Mouse (Mus musculus): ENCODE results near the gene Ssb. TPM values are rescaled to one million over a fixed set of nuclear protein-coding genes. Genes with fewer than 3 reads are reported as not detected.
A peak's percentile ranks its signal among the peaks of the same experiment; 100 is the strongest.

The Ssb gene
- total and polyA plus RNA-seq, 2 experiments from 2014 or later, result 51.3 to 285 TPM

DNA sequence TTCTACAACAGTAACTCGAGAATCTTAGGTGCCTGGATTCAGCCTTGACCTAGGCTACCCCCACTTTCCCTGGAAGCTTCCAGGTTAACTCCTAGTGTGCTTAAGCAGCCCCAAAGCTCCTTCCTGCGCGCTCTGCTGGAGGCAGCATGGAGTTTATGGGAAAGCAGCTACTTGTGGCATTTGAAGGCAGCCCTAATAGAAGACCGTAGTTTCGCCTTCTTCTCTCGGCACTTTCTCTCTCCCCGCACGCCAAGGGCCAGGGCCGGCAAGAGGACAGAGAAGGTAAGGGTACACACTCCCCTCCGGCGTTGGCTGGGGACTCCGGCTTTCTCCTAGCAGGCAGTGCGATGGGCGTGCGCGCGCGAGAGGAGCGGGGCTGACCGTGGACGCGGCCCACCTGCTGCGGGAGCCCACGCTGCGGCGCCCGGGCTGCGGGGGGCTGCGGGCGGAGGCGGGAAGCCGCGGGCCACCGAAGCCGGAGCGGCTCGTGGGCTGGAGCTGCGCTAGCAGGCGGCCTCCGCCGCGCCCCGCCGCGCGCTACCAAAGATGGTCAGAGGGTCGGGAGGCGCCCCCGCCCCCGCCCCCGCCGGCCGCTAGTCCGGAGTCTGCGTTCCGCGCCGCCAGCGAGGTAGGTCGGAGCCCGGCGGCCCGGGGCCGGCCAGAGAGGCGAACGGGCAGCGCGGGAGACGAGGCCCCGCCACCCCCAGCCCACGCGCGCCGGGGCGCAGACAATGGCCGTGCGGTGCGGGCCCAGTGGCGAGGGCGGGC, 38.8 kb upstream of the Ssb start:
- peak overlapping the region; percentile 99 for H3K9ac ChIP-seq (replicated peaks; ENCODE audit: low read length, poor library complexity, severe bottlenecking)
- 1% methylated on average over 41 of the region's 80 CpGs for WGBS
- H3K4me2 ChIP-seq (ENCODE audit: low read depth, low read length, poor library complexity, severe bottlenecking), result peak overlapping the region; percentile 61
- no peaks in the 10 kb centered on the region for H3K36me3 ChIP-seq (ENCODE audit: insufficient read depth, low read length)
- no peaks in the 10 kb centered on the region for H3K27me3 ChIP-seq (ENCODE audit: insufficient read depth, low read length)
- H3K4me1 ChIP-seq (ENCODE audit: insufficient read depth, low read length), result peaks cover 18% of the 10 kb centered on the region
- H3K4me3 ChIP-seq (ENCODE audit: low read depth, low read length), result peak overlapping the region; percentile 85
- no peaks in the 10 kb centered on the region for H3K9me3 ChIP-seq (ENCODE audit: low read length)
- H3K27ac ChIP-seq (ENCODE audit: low read depth, low read length), result peak overlapping the region; percentile 99
- peak; percentile 49 for TF ChIP-seq CTCF (IDR thresholded peaks at IDR 0.05)
- DNase-seq (ENCODE audit: low spot score) (peak; percentile 55), ATAC-seq (ENCODE audit: low FRiP score) (peak; percentile 82)

DNA sequence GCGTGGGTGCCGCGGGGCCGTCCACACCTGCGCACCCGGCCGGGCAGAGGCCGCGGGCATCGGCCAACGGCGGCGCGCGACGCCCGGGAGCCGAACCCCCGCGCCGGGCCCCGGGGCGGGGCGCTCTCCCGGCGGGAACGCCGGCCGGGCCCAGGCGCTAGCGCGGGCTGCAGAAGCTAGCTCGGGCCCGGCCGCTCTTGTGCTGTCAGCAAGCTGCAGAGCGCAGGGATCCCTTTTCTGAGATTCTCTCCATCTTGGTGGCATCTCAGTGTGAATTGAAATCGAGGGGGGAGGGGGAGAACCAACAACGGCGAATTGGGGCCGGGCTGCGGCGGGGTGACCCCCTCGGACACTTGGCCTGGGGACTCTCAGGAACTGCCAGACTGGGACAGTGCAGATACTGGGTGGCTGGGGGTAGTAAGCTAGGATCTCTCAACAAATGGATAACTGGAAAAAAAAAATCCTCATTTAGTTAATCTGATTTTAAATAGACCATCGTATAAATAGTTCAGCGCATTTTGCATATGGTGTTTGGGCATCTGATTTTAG, 38.2 kb upstream of the Ssb start:
- Histone ChIP-seq H3K4me2 (ENCODE audit: low read depth, low read length, poor library complexity, severe bottlenecking) (peak overlapping the region; percentile 61), H3K4me1 (ENCODE audit: insufficient read depth, low read length) (peaks cover 18% of the 10 kb centered on the region), H3K27ac (ENCODE audit: low read depth, low read length) (peak overlapping the region; percentile 99), H3K9me3 (ENCODE audit: low read length) (no peaks in the 10 kb centered on the region), H3K4me3 (ENCODE audit: low read depth, low read length) (peak overlapping the region; percentile 85), H3K27me3 (ENCODE audit: insufficient read depth, low read length) (no peaks in the 10 kb centered on the region), H3K9ac (replicated peaks; ENCODE audit: low read length, poor library complexity, severe bottlenecking) (peak overlapping the region; percentile 99), H3K36me3 (ENCODE audit: insufficient read depth, low read length) (no peaks in the 10 kb centered on the region)
- WGBS, result 2% methylated on average over 25 of the region's 45 CpGs
- ATAC-seq (ENCODE audit: low FRiP score) (peak; percentile 78), DNase-seq (ENCODE audit: low spot score) (peak; percentile 74)
- TF ChIP-seq CTCF (IDR thresholded peaks at IDR 0.05), result no peak

- H3K27me3 ChIP-seq (ENCODE audit: insufficient read depth, low read length), result no peaks in the 10 kb centered on the region
- no peaks in the 10 kb centered on the region for H3K9me3 ChIP-seq (ENCODE audit: low read length)
- no peak overlapping the region for H3K4me2 ChIP-seq (ENCODE audit: low read depth, low read length, poor library complexity, severe bottlenecking)
- TF ChIP-seq CTCF (IDR thresholded peaks at IDR 0.05), result no peak
- H3K4me1 ChIP-seq (ENCODE audit: insufficient read depth, low read length), result peaks cover 18% of the 10 kb centered on the region
- no peak overlapping the region for H3K9ac ChIP-seq (replicated peaks; ENCODE audit: low read length, poor library complexity, severe bottlenecking)
- peaks cover 7% of the 10 kb centered on the region for H3K36me3 ChIP-seq (ENCODE audit: insufficient read depth, low read length)
- DNase-seq (ENCODE audit: low spot score), result no peak
- no peak for ATAC-seq (ENCODE audit: low FRiP score)
- peak overlapping the region; percentile 67 for H3K27ac ChIP-seq (ENCODE audit: low read depth, low read length)
- no peak overlapping the region; the same call in 1 of the 2 replicates for H3K4me3 ChIP-seq (ENCODE audit: low read depth, low read length)
- WGBS, result 61% methylated on average over 10 of the region's 10 CpGs
Measured at GRCm38 (mm10) chr2:69825898-69826297, 35.5 kb upstream of the Ssb start.

DNA sequence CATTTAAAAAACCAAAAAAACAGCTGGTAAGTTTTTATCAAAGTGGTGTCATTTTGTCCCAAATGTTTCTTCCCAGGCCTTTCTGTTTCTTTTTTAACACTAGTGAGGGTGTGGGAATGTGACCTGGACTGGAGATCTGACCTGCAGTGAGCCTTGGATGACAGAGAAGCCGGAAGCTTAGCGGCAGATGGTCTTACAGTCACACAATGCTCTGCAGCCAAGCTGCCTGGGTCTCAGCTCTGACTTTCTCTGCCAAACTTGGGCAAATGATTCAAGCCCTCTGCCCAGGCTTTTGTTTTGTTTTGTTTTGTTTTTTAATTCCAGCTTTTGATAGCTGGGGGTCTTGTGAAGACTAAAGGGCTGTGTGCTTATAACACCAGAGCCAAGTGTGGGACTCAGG, 35.0 kb upstream of the Ssb start:
- Histone ChIP-seq H3K4me2 (ENCODE audit: low read depth, low read length, poor library complexity, severe bottlenecking) (no peak overlapping the region), H3K27ac (ENCODE audit: low read depth, low read length) (peak overlapping the region; percentile 67; the same call in 1 of the 2 replicates), H3K9me3 (ENCODE audit: low read length) (no peaks in the 10 kb centered on the region), H3K36me3 (ENCODE audit: insufficient read depth, low read length) (peaks cover 12% of the 10 kb centered on the region), H3K4me3 (ENCODE audit: low read depth, low read length) (no peak overlapping the region; the same call in 1 of the 2 replicates), H3K27me3 (ENCODE audit: insufficient read depth, low read length) (no peaks in the 10 kb centered on the region), H3K9ac (replicated peaks; ENCODE audit: low read length, poor library complexity, severe bottlenecking) (no peak overlapping the region), H3K4me1 (ENCODE audit: insufficient read depth, low read length) (peaks cover 17% of the 10 kb centered on the region)
- TF ChIP-seq CTCF (IDR thresholded peaks at IDR 0.05), result no peak
- 36% methylated on average over 2 of the region's 2 CpGs for WGBS
- no peak for ATAC-seq (ENCODE audit: low FRiP score)
- peak; percentile 54 for DNase-seq (ENCODE audit: low spot score)

GRCm38 (mm10) chr2:69828031-69828430, 33.3 kb upstream of the Ssb start:
- no peak for DNase-seq (ENCODE audit: low spot score)
- H3K4me3 ChIP-seq (ENCODE audit: low read depth, low read length), result no peak overlapping the region
- H3K4me1 ChIP-seq (ENCODE audit: insufficient read depth, low read length), result peaks cover 13% of the 10 kb centered on the region
- no peak for TF ChIP-seq CTCF (IDR thresholded peaks at IDR 0.05)
- no peak for ATAC-seq (ENCODE audit: low FRiP score)
- no peak overlapping the region for H3K27ac ChIP-seq (ENCODE audit: low read depth, low read length)
- peaks cover 15% of the 10 kb centered on the region for H3K36me3 ChIP-seq (ENCODE audit: insufficient read depth, low read length)
- H3K4me2 ChIP-seq (ENCODE audit: low read depth, low read length, poor library complexity, severe bottlenecking), result no peak overlapping the region
- WGBS, result 38% methylated on average over 7 of the region's 7 CpGs
- H3K9me3 ChIP-seq (ENCODE audit: low read length), result no peaks in the 10 kb centered on the region
- no peaks in the 10 kb centered on the region for H3K27me3 ChIP-seq (ENCODE audit: insufficient read depth, low read length)
- 0 out of 2 replicates have a peak overlapping the region, but pooled peaks have one; percentile 2 for H3K9ac ChIP-seq (replicated peaks; ENCODE audit: low read length, poor library complexity, severe bottlenecking)

- 94% methylated on average over 2 of the region's 2 CpGs for WGBS
- peaks cover 9% of the 10 kb centered on the region for H3K4me1 ChIP-seq (ENCODE audit: insufficient read depth, low read length)
- no peaks in the 10 kb centered on the region for H3K27me3 ChIP-seq (ENCODE audit: insufficient read depth, low read length)
- no peak overlapping the region for H3K4me3 ChIP-seq (ENCODE audit: low read depth, low read length)
- no peak for ATAC-seq (ENCODE audit: low FRiP score)
- H3K27ac ChIP-seq (ENCODE audit: low read depth, low read length), result no peak overlapping the region
- H3K9me3 ChIP-seq (ENCODE audit: low read length), result no peaks in the 10 kb centered on the region
- H3K9ac ChIP-seq (replicated peaks; ENCODE audit: low read length, poor library complexity, severe bottlenecking), result no peak overlapping the region
- H3K4me2 ChIP-seq (ENCODE audit: low read depth, low read length, poor library complexity, severe bottlenecking), result no peak overlapping the region
- no peak for DNase-seq (ENCODE audit: low spot score)
- TF ChIP-seq CTCF (IDR thresholded peaks at IDR 0.05), result no peak
- H3K36me3 ChIP-seq (ENCODE audit: insufficient read depth, low read length), result peaks cover 26% of the 10 kb centered on the region
Measured at GRCm38 (mm10) chr2:69829680-69830079, 31.7 kb upstream of the Ssb start.
